Mouse (Mus musculus) midbrain, embryonic 12.5 days (tissue): ENCODE results near the gene Sympk. TPM values are rescaled to one million over a fixed set of nuclear protein-coding genes. Genes with fewer than 3 reads are reported as not detected.

Experiments
- ATAC-seq: fragments of 200-750 bp; cut with Nextera tagmentation; 2 replicates; pipeline ENCODE4 v1.8.0; 2017; ENCODE audit warnings: low read depth, moderate TSS enrichment, moderate library complexity; ENCODE audit not compliant: low FRiP score
- H3K27ac ChIP-seq: fragments of 300-500 bp; sonication (generic); replicated peaks from 2 replicates; pipeline ENCODE4 v1.5.1; 2016; ENCODE audit warnings: mild to moderate bottlenecking
- H3K27me3 ChIP-seq: fragments of 300-500 bp; sonication (generic); 2 replicates; pipeline ENCODE4 v1.6.1; 2016; ENCODE audit warnings: mild to moderate bottlenecking
- H3K36me3 ChIP-seq: fragments of 300-500 bp; sonication (generic); 2 replicates; pipeline ENCODE4 v1.6.1; 2016
- H3K4me1 ChIP-seq: fragments of 300-500 bp; sonication (generic); 2 replicates; pipeline ENCODE4 v1.6.1; 2016
- H3K4me2 ChIP-seq: fragments of 300-500 bp; sonication (generic); replicated peaks from 2 replicates; pipeline ENCODE4 v1.6.1; 2016; ENCODE audit warnings: mild to moderate bottlenecking, moderate library complexity
- H3K4me3 ChIP-seq: fragments of 300-500 bp; sonication (generic); 2 replicates; pipeline ENCODE4 v1.5.1; 2016; ENCODE audit warnings: mild to moderate bottlenecking
- H3K9ac ChIP-seq: fragments of 300-500 bp; sonication (generic); replicated peaks from 2 replicates; pipeline ENCODE4 v1.6.1; 2016; ENCODE audit warnings: mild to moderate bottlenecking, moderate library complexity
- H3K9me3 ChIP-seq: fragments of 300-500 bp; sonication (generic); 2 replicates; pipeline ENCODE4 v1.6.1; 2016; ENCODE audit warnings: mild to moderate bottlenecking
- WGBS: fragments of 180-500 bp; shearing (Covaris S2); methylation state at CpG from one replicate; pipeline ENCODE4 v1.1.7; 2016; 5-methylcytosine and 5-hydroxymethylcytosine counted together
- polyA plus RNA-seq: library from polyadenylated mRNA; unstranded; fragments of >200 nt; fragmentation: Nextera tagmentation; extraction: Ambion mirVana; gene quantifications from 2 replicates; pipeline ENCODE4 v1.2.1, GENCODE M21; 2016

Gene Sympk
- polyA plus RNA-seq, 1 experiment from 2014 or later, result 53.5 TPM

DNA sequence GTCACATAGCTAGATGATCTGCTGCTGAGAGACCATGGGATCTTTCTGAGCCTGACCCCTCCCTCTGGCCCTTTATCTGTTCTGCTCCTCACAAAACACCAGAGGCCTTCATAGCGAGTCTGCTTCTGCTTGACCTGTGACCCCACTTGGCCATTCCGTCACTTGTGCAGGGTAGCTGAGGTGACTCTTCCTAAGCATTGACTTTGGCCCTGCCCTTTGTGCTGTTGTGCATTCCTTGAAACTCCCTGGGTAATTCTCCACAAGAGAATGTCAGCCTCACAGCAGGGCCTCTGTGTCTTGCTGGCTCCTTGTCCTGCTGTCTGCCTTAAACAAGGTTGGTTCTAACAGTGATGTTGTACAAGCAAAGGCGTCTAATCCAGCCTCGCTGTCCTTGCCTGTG, 7.5 kb downstream of the Sympk start:
- no peak for ATAC-seq

DNA sequence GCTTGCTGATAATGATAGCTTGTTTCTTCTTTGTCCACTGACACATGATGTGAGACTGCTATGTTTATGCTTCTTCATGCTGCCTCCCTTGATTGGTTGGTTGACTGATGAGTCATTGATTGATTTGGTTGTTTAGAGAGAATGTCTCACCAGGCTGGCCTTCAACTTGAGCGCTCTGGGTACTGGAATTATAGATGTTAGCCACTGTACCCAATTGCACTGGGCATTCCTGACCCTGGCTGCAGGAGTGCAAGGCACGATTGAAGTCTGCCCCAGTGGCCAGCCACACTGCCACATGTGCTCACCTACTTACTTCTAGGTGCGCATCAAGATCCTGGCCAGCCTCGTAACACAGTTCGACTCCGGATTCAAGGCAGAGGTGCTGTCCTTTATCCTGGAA, 20.4 kb downstream of the Sympk start:
- Histone ChIP-seq H3K9ac (no peak overlapping the region), H3K27me3 (no peaks in the 10 kb centered on the region), H3K4me2 (no peak overlapping the region), H3K4me1 (no peaks in the 10 kb centered on the region), H3K36me3 (peaks cover 100% of the 10 kb centered on the region), H3K9me3 (no peaks in the 10 kb centered on the region), H3K4me3 (no peak overlapping the region), H3K27ac (no peak overlapping the region)
- ATAC-seq, result no peak
- WGBS, result over 99% methylated on average over 6 of the region's 6 CpGs

More for the DNA sequence above, 7.5 kb downstream of the Sympk start:
- Histone ChIP-seq H3K4me3 (no peak overlapping the region), H3K27ac (no peak overlapping the region; the same call in 1 of the 2 replicates), H3K27me3 (no peaks in the 10 kb centered on the region), H3K4me2 (no peak overlapping the region), H3K4me1 (no peaks in the 10 kb centered on the region), H3K9ac (no peak overlapping the region), H3K9me3 (no peaks in the 10 kb centered on the region), H3K36me3 (peaks cover 80% of the 10 kb centered on the region)
- WGBS, result 40% methylated on average over 4 of the region's 4 CpGs

DNA sequence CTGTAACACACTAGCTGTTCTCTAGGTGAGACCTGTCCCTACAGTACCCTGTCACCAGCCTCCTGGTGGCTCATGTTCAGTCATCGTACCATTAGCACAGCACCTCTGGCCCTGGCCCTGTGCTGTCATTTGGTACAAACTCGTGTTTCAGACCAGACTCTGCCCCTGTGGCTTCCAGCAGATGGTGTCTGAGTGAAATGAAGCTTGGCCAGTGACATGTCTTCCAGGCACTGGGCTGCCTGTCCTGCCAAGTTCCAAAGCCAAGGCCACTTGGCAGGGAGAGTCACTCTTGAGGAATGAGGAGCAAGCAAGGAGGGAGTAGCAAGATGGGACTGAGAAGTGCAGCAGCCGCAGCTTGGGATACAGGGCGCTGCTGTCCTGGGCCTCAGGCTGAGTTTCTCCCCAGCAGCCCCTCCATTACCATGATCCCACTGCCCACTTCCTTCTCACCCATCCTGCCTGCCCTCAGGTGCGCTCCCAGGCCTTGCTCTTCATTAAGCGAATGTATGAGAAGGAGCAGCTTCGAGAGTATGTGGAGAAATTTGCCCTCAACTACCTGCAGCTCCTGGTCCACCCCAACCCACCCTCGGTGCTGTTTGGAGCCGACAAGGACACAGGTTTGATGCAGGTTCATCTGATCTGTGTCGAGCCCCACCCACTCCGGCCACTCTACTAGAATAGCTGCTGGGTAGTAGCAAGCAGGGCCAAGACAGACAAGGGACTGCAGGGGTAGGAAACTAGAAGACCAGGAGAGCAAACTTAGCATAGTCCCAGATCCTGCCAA, 22.3 kb downstream of the Sympk start:
- peaks cover 100% of the 10 kb centered on the region for H3K36me3 ChIP-seq
- H3K4me2 ChIP-seq, result no peak overlapping the region
- no peak overlapping the region for H3K27ac ChIP-seq
- no peaks in the 10 kb centered on the region for H3K27me3 ChIP-seq
- H3K9me3 ChIP-seq, result no peaks in the 10 kb centered on the region
- no peak for ATAC-seq
- WGBS, result 90% methylated on average over 11 of the region's 11 CpGs
- no peak overlapping the region for H3K4me3 ChIP-seq
- H3K4me1 ChIP-seq, result no peaks in the 10 kb centered on the region
- no peak overlapping the region for H3K9ac ChIP-seq

- H3K4me2 ChIP-seq, result no peak overlapping the region
- no peak overlapping the region for H3K4me3 ChIP-seq
- no peak overlapping the region for H3K27ac ChIP-seq
- no peaks in the 10 kb centered on the region for H3K4me1 ChIP-seq
- WGBS, result 92% methylated on average over 14 of the region's 14 CpGs
- H3K27me3 ChIP-seq, result no peaks in the 10 kb centered on the region
- H3K9me3 ChIP-seq, result no peaks in the 10 kb centered on the region
- peaks cover 99% of the 10 kb centered on the region for H3K36me3 ChIP-seq
- H3K9ac ChIP-seq, result no peak overlapping the region
- ATAC-seq, result no peak
Observed at GRCm38 (mm10) chr7:19048006-19048527, 23.9 kb downstream of the Sympk start.

GRCm38 (mm10) chr7:19049252-19049651, 25.1 kb downstream of the Sympk start:
- Histone ChIP-seq H3K27ac (no peak overlapping the region), H3K27me3 (no peaks in the 10 kb centered on the region), H3K4me3 (no peak overlapping the region), H3K4me1 (peaks cover 4% of the 10 kb centered on the region), H3K9ac (no peak overlapping the region), H3K9me3 (no peaks in the 10 kb centered on the region), H3K4me2 (no peak overlapping the region), H3K36me3 (peaks cover 91% of the 10 kb centered on the region)
- ATAC-seq, result no peak
- WGBS, result 94% methylated on average over 5 of the region's 5 CpGs

DNA sequence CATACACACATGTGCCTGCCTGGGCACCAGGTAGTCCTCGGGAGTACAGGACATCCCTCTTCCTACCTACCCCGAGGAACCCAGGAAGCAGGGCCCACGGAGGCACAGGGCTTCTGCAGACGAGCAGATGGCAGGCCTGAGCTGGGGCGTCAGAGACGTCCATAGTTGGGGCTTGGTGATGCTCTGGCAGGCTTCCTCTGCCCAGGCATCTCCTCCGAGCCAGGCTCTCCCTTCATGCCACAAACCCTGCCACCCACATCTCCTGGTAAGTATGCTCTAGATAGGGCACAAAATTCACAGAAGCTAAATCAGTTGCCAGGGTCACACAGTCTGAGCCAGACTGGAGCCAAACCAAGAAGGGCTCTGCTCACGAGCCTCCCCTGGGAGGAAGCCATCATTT, 26.0 kb downstream of the Sympk start:
- peaks cover 81% of the 10 kb centered on the region for H3K36me3 ChIP-seq
- 91% methylated on average over 8 of the region's 8 CpGs for WGBS
- H3K27ac ChIP-seq, result no peak overlapping the region
- no peak overlapping the region for H3K9ac ChIP-seq
- peaks cover 12% of the 10 kb centered on the region for H3K4me1 ChIP-seq
- H3K27me3 ChIP-seq, result no peaks in the 10 kb centered on the region
- no peak overlapping the region for H3K4me2 ChIP-seq
- no peak for ATAC-seq
- no peak overlapping the region for H3K4me3 ChIP-seq
- no peaks in the 10 kb centered on the region for H3K9me3 ChIP-seq

DNA sequence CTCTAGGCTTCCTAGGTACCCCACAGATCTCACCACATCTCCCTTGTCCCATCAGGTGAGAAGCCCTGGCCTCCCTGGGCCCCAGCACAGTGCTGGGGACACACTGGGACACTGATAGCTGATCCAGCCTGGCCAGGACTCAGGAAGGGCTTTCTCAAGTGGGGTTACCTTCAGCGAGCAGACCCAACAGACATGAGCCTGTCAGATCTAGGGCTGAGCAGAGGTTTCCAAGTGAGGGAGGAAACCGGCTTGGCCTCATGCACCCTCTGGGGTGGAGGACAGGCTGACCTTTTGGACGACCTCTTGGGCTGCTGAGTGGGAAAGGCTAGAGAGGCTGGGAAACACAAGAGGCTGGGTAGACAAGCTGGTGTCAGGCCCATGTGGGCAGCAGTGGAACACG, 27.0 kb downstream of the Sympk start:
- WGBS, result 71% methylated on average over 4 of the region's 4 CpGs

GRCm38 (mm10) chr7:19052345-19053135, 28.4 kb downstream of the Sympk start:
- Histone ChIP-seq H3K4me2 (no peak overlapping the region), H3K27me3 (no peaks in the 10 kb centered on the region), H3K9me3 (no peaks in the 10 kb centered on the region), H3K36me3 (peaks cover 58% of the 10 kb centered on the region), H3K9ac (no peak overlapping the region), H3K4me1 (peaks cover 12% of the 10 kb centered on the region), H3K4me3 (no peak overlapping the region), H3K27ac (no peak overlapping the region)
- 91% methylated on average over 15 of the region's 15 CpGs for WGBS
- no peak for ATAC-seq

More for the DNA sequence above, 27.0 kb downstream of the Sympk start:
- Histone ChIP-seq H3K9me3 (no peaks in the 10 kb centered on the region), H3K27me3 (no peaks in the 10 kb centered on the region), H3K4me1 (peaks cover 12% of the 10 kb centered on the region), H3K9ac (no peak overlapping the region), H3K36me3 (peaks cover 71% of the 10 kb centered on the region), H3K4me2 (no peak overlapping the region), H3K27ac (no peak overlapping the region), H3K4me3 (no peak overlapping the region)
- no peak for ATAC-seq

DNA sequence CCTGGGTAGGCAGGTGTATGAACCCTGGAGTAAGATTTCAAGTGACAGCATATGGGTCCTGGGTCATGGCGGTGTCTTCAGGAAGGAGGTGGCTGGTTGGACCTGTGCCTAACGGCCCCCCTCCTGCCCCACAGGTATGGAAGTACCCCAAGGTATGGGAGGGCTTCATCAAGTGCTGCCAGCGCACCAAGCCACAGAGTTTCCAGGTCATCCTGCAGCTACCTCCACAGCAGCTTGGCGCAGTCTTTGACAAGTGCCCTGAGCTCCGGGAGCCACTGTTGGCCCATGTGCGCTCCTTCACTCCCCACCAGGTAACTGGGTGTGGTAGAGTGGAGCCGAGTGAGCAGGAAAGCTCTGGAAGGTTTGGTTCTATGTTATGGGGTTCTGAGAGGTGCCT, 29.0 kb downstream of the Sympk start:
- Histone ChIP-seq H3K9ac (no peak overlapping the region), H3K27ac (no peak overlapping the region), H3K9me3 (no peaks in the 10 kb centered on the region), H3K4me1 (peaks cover 12% of the 10 kb centered on the region), H3K4me3 (no peak overlapping the region), H3K4me2 (no peak overlapping the region), H3K27me3 (no peaks in the 10 kb centered on the region), H3K36me3 (peaks cover 52% of the 10 kb centered on the region)
- WGBS, result 94% methylated on average over 7 of the region's 7 CpGs
- ATAC-seq, result no peak

DNA sequence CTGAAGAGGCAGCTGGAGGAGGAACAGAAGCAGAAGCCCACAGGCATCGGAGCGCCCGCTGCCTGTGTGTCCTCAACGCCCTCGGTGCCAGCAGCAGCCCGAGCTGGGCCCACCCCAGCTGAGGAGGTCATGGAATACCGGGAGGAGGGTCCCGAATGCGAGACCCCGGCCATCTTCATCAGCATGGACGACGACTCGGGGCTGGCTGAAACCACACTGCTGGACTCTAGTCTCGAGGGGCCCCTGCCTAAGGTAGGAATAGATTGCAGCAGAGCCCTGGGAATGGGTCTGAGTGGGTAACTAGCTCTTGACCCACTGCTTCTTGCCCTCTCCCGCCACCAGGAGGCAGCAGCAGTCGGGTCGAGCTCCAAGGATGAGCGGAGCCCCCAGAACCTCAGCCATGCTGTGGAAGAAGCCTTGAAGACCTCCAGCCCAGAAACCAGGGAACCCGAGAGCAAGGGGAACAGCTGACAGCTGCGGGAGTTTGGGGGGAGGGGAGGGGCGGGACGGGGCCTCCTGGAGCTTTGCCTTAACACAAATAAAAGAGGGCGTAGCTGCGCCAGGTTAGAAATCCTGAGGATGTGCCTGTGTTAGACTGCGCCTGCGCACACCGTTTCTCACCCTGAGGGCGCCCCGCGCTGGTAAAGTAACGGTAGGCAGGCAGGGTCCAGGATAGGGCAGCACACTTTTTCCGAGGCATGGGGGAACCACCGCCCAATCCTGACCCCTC, 30.0 kb downstream of the Sympk start, which contains the start of gene Rsph6a:
Gene Rsph6a (plus strand): TSS at position 644 of the 730 bp plus-strand sequence.
- H3K27me3 ChIP-seq, result no peaks in the 10 kb centered on the region
- H3K4me2 ChIP-seq, result peak within 1 kb of the TSS; percentile 55
- H3K9ac ChIP-seq, result no peak within 1 kb of the TSS; the same call in 1 of the 2 replicates
- H3K4me3 ChIP-seq, result peak within 1 kb of the TSS; percentile 23
- peaks cover 12% of the 10 kb centered on the region for H3K4me1 ChIP-seq
- 23% methylated on average over 32 of the region's 33 CpGs for WGBS
- no peaks in the 10 kb centered on the region for H3K9me3 ChIP-seq
- peak within 1 kb of the TSS; percentile 22; the same call in 1 of the 2 replicates for H3K27ac ChIP-seq
- ATAC-seq, result peak; percentile 72
- peaks cover 41% of the 10 kb centered on the region for H3K36me3 ChIP-seq

DNA sequence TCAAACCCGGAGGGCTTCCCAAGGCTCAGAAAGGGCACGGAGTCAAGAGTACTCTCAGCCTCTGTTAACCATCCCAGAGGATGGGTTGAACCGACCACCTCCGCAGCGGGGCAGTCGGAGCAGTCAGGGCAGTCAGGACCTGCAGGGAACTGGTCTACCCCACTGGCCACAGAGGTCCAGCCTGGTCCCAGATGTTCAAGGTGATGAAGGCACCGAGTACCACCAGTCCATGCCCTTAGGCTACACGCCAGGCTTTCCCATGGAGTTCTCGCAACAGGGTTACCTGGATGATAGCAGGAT, 30.6 kb downstream of the Sympk start:
- H3K9ac ChIP-seq, result no peak overlapping the region; the same call in 1 of the 2 replicates
- H3K9me3 ChIP-seq, result no peaks in the 10 kb centered on the region
- H3K27ac ChIP-seq, result no peak overlapping the region
- H3K27me3 ChIP-seq, result no peaks in the 10 kb centered on the region
- peaks cover 36% of the 10 kb centered on the region for H3K36me3 ChIP-seq
- peak overlapping the region; percentile 23 for H3K4me3 ChIP-seq
- 64% methylated on average over 9 of the region's 9 CpGs for WGBS
- H3K4me2 ChIP-seq, result peak overlapping the region; percentile 55
- no peak; the same call in none of the 2 replicates for ATAC-seq
- H3K4me1 ChIP-seq, result peaks cover 12% of the 10 kb centered on the region
